Mouse (Mus musculus) lung, postnatal 0 days (tissue): ENCODE results near the gene Gpr137.

ENCODE experiments used
- CTCF ChIP-seq: IDR thresholded peaks from 2 replicates; pipeline ENCODE4 v1.5.1; 2016; ENCODE audit warnings: antibody characterized with exemption, mild to moderate bottlenecking
- EP300 ChIP-seq: IDR thresholded peaks from 2 replicates; pipeline ENCODE4 v1.6.1; 2016; ENCODE audit warnings: antibody characterized with exemption, mild to moderate bottlenecking, control low read depth

GRCm38 (mm10) chr19:6931002-6931401, 11.3 kb downstream of the Gpr137 start:
- no peak for TF ChIP-seq EP300
- TF ChIP-seq CTCF: no peak
